24 mouse cellular contexts compared by ENCODE assay signal in genomic region chr6:145205142-145205541, GRCm38 (mm10). TPM values are rescaled to one million over a fixed set of nuclear protein-coding genes. Genes with fewer than 3 reads are reported as not detected.
"Had no signal": no experiment of that assay in that cellular context is flagged by ENCODE, and none has a peak within 500 bp of the region (broad histone marks: within the 10 kb centered on the region; RNA-seq: fewer than 3 reads in every experiment).

No protein-coding gene starts in this region.

- H3K4me2 ChIP-seq: heart, embryonic 11.5 days; hindbrain, embryonic 13.5 days; hindbrain, embryonic 15.5 days; kidney, embryonic 15.5 days; limb, embryonic 13.5 days; limb, embryonic 15.5 days; liver, embryonic 12.5 days had no signal

- DNase-seq: gastrocnemius, postnatal 14 days; gastrocnemius, postnatal 36 days; heart, adult 18-20 months; heart, postnatal 10 days; kidney, adult 11 months; kidney, adult 2 months; kidney, adult 9 months; kidney, postnatal 14 days; kidney, postnatal 36 days; layer of hippocampus, adult 9-11 months; layer of hippocampus, postnatal 36 days; left cerebral cortex, postnatal 4 days had no signal

- ATAC-seq: hindbrain, postnatal 0 days; intestine, embryonic 16.5 days; liver, embryonic 12.5 days had no signal

- H3K9me3 ChIP-seq: hindbrain, embryonic 13.5 days; hindbrain, embryonic 15.5 days; kidney, embryonic 15.5 days; limb, embryonic 13.5 days; limb, embryonic 15.5 days; liver, embryonic 12.5 days had no signal

- H3K9ac ChIP-seq: hindbrain, embryonic 13.5 days; hindbrain, embryonic 15.5 days; kidney, embryonic 15.5 days; limb, embryonic 13.5 days; limb, embryonic 15.5 days; liver, embryonic 12.5 days; liver, embryonic 14.5 days had no signal

- H3K36me3 ChIP-seq: hindbrain, embryonic 13.5 days; hindbrain, embryonic 15.5 days; kidney, embryonic 15.5 days; limb, embryonic 13.5 days; limb, embryonic 15.5 days; liver, embryonic 12.5 days had no signal

- H3K27ac ChIP-seq: hindbrain, embryonic 13.5 days; hindbrain, embryonic 15.5 days; hindbrain, postnatal 0 days; kidney, embryonic 15.5 days; kidney, postnatal 0 days; limb, embryonic 13.5 days; limb, embryonic 15.5 days; liver, embryonic 12.5 days; liver, embryonic 14.5 days had no signal

- H3K27me3 ChIP-seq: hindbrain, embryonic 13.5 days; hindbrain, embryonic 15.5 days; kidney, embryonic 15.5 days; limb, embryonic 13.5 days; limb, embryonic 15.5 days; liver, embryonic 12.5 days had no signal

- H3K4me3 ChIP-seq: hindbrain, embryonic 13.5 days; hindbrain, embryonic 15.5 days; kidney, embryonic 15.5 days; limb, embryonic 13.5 days; limb, embryonic 15.5 days; liver, embryonic 12.5 days had no signal

RNA-seq across cellular contexts. Expression of gene Casc1, which starts 5.7 kb away (rescaled TPM):
- polyA plus RNA-seq: liver, adult 2 months had no signal
